Mouse (Mus musculus): Measurements from ENCODE around the gene Gal3st4.

DNA sequence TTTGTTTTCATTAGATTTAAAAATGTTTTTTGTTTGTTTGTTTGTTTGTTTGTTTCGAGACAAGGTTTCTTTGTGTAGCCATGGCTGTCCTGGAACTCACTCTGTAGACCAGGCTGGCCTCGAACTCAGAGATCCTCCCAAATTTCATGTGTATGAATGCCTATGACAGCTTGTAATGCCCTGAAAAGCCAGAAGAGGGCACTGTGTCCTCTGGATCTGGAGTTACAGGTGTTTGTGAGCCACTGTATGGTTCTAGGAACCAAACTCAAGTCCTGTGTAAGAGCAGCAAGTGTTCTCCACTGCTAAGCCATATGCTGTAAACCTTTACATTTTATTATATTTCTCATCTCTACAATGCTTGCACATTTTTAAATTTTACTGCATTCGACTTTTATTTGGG is 15.2 kb upstream of the Gal3st4 start:
- TF ChIP-seq CTCF (IDR thresholded peaks at IDR 0.05) (peak; percentile 44), POLR2A (IDR thresholded peaks at IDR 0.05; ENCODE audit: insufficient read depth, low read depth, low read length) (no peak), EP300 (IDR thresholded peaks at IDR 0.05; ENCODE audit: insufficient read depth, low read depth, low read length) (no peak)
